Mouse (Mus musculus) embryonic facial prominence, embryonic 14.5 days (tissue): ENCODE data around the gene Rrp12. TPM values are rescaled to one million over a fixed set of nuclear protein-coding genes. Genes with fewer than 3 reads are reported as not detected.

ENCODE experiments used
- ATAC-seq: fragments of 200-750 bp; cut with Nextera tagmentation; 2 replicates; pipeline ENCODE4 v1.8.0; 2017; ENCODE audit warnings: low read depth, moderate number of reproducible peaks, moderate TSS enrichment
- DNase-seq: peaks from one replicate; pipeline ENCODE4 v3.0.0-alpha.2; 2015; ENCODE audit warnings: low spot score
- H3K27ac ChIP-seq: fragments of 300-500 bp; sonication (generic); replicated peaks from 2 replicates; pipeline ENCODE4 v1.5.1; 2014; ENCODE audit warnings: low read depth, mild to moderate bottlenecking, low read length, moderate library complexity
- H3K27me3 ChIP-seq: fragments of 300-500 bp; sonication (generic); replicated peaks from 2 replicates; pipeline ENCODE4 v1.6.1; 2014; ENCODE audit warnings: low read length; ENCODE audit not compliant: control insufficient read depth, insufficient read depth
- H3K36me3 ChIP-seq: fragments of 300-500 bp; sonication (generic); 2 replicates; pipeline ENCODE4 v1.6.1; 2014; ENCODE audit warnings: low read length, mixed read lengths; ENCODE audit not compliant: control insufficient read depth, insufficient read depth
- H3K4me1 ChIP-seq: fragments of 300-500 bp; sonication (generic); 2 replicates; pipeline ENCODE4 v1.6.1; 2014; ENCODE audit warnings: antibody characterized with exemption, low read length; ENCODE audit not compliant: control insufficient read depth, insufficient read depth
- H3K4me2 ChIP-seq: fragments of 300-500 bp; sonication (generic); 2 replicates; pipeline ENCODE4 v1.6.1; 2014; ENCODE audit warnings: low read depth, mild to moderate bottlenecking, low read length, moderate library complexity, mixed read lengths
- H3K4me3 ChIP-seq: fragments of 300-500 bp; sonication (generic); 2 replicates; pipeline ENCODE4 v1.5.1; 2014; ENCODE audit warnings: low read depth, mild to moderate bottlenecking, low read length
- H3K9ac ChIP-seq: fragments of 300-500 bp; sonication (generic); 2 replicates; pipeline ENCODE4 v1.6.1; 2014; ENCODE audit warnings: low read depth, mild to moderate bottlenecking, low read length, moderate library complexity, mixed read lengths
- H3K9me3 ChIP-seq: fragments of 300-500 bp; sonication (generic); 2 replicates; pipeline ENCODE4 v1.6.1; 2016; ENCODE audit warnings: low read length; ENCODE audit not compliant: control insufficient read depth
- WGBS: fragments of 180-500 bp; shearing (Covaris S2); extraction: QIAGEN DNeasy Blood & Tissue Kit; methylation state at CpG from one replicate; pipeline ENCODE4 v1.1.7; 2014; 5-methylcytosine and 5-hydroxymethylcytosine counted together
- polyA plus RNA-seq: library from polyadenylated mRNA; unstranded; fragments of >200 nt; fragmentation: Nextera tagmentation; extraction: Ambion mirVana; gene quantifications from 2 replicates; pipeline ENCODE4 v1.2.1, GENCODE M21; 2014

The Rrp12 gene
- 13.8 and 15.0 TPM in 2 replicates for polyA plus RNA-seq

DNA sequence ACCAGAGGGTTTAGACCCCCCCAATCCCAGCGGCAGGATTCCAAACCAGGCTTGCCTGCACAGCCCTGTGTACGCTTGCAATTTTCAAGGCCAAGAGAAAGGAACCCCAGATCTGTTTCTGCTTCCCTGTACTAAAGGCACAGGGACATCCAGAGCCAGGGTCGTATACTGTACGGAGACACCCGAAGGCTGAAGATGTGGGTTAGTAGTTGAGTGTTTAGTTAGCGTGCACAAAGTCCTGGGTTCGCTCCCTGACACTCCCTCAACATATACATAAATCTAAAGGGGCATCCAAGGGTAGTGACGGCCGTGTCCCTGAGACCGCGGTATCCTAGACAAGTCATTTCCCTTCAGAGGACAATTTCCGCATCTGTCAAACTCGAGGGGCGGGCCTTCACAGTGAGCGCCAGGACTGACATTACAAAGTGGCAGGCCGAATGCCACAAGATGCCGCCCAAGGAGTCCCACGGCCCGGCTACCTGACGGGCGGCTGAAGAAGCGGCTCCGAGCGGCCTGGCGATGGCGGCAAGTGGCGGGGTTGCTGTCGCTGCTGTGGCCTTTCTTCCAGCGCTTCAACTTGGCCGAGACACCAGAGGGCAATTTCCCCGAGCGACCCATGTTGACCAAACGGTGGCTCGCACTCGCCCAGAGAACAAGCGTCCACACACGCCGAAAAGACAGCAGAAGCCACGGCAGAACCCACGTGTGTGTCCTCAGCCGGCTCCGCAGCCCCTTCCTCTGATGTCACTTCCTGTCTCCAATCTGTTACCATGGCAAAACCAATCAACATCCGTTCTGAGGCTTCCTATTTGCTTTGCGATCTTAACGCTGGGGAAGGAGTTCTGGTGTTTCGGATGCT lies at the start of gene Rrp12:
TSS of gene Rrp12 (minus strand) at position 714 of the 859 bp plus-strand sequence.
- peak within 1 kb of the TSS; percentile 62 for H3K4me3 ChIP-seq
- no peak within 1 kb of the TSS; the same call in 1 of the 2 replicates for H3K27ac ChIP-seq
- peak within 1 kb of the TSS; percentile 75 for H3K4me2 ChIP-seq
- peak within 1 kb of the TSS; percentile 57 for H3K9ac ChIP-seq
- H3K9me3 ChIP-seq: no peaks in the 10 kb centered on the region
- H3K27me3 ChIP-seq: no peaks in the 10 kb centered on the region
- H3K4me1 ChIP-seq: peaks cover 3% of the 10 kb centered on the region; the same call in 1 of the 2 replicates
- peaks cover 16% of the 10 kb centered on the region; the same call in 1 of the 2 replicates for H3K36me3 ChIP-seq
- WGBS: under 1% methylated on average over 27 of the region's 46 CpGs
- ATAC-seq (peak; percentile 93), DNase-seq (peak; percentile 96)

- ATAC-seq: no peak
- Histone ChIP-seq H3K27me3 (no peaks in the 10 kb centered on the region), H3K9ac (no peak overlapping the region), H3K36me3 (peaks cover 97% of the 10 kb centered on the region), H3K9me3 (no peaks in the 10 kb centered on the region), H3K27ac (no peak overlapping the region), H3K4me1 (no peaks in the 10 kb centered on the region), H3K4me2 (no peak overlapping the region), H3K4me3 (no peak overlapping the region)
- DNase-seq: no peak
- WGBS: 90% methylated on average over 7 of the region's 7 CpGs
These were observed 47.9 kb upstream of the Rrp12 start for GRCm38 (mm10) chr19:41943841-41944240.

- DNase-seq: no peak
- 95% methylated on average over 5 of the region's 5 CpGs for WGBS
- Histone ChIP-seq H3K36me3 (peaks cover 68% of the 10 kb centered on the region), H3K4me3 (no peak overlapping the region), H3K27ac (no peak overlapping the region), H3K9me3 (no peaks in the 10 kb centered on the region), H3K4me2 (no peak overlapping the region), H3K4me1 (peaks cover 11% of the 10 kb centered on the region), H3K27me3 (no peaks in the 10 kb centered on the region), H3K9ac (no peak overlapping the region)
- ATAC-seq: no peak
These were observed 42.6 kb upstream of the Rrp12 start for GRCm38 (mm10) chr19:41938539-41938938.

GRCm38 (mm10) chr19:41935921-41936320 lies 39.9 kb upstream of the Rrp12 start:
- H3K4me2 ChIP-seq: no peak overlapping the region
- H3K4me3 ChIP-seq: no peak overlapping the region
- H3K4me1 ChIP-seq: peaks cover 15% of the 10 kb centered on the region

GRCm38 (mm10) chr19:41934124-41934523 lies 38.2 kb upstream of the Rrp12 start:
- no peak for DNase-seq
- H3K36me3 ChIP-seq: peaks cover 41% of the 10 kb centered on the region
- 33% methylated on average over 6 of the region's 6 CpGs for WGBS
- H3K4me2 ChIP-seq: peak overlapping the region; percentile 63
- H3K27me3 ChIP-seq: no peaks in the 10 kb centered on the region
- no peak overlapping the region for H3K27ac ChIP-seq
- ATAC-seq: no peak
- peaks cover 15% of the 10 kb centered on the region for H3K4me1 ChIP-seq
- H3K4me3 ChIP-seq: peak overlapping the region; percentile 80
- no peaks in the 10 kb centered on the region for H3K9me3 ChIP-seq
- peak overlapping the region; percentile 85 for H3K9ac ChIP-seq

More at GRCm38 (mm10) chr19:41935921-41936320, 39.9 kb upstream of the Rrp12 start:
- DNase-seq (no peak), ATAC-seq (no peak)
- WGBS: 90% methylated on average over 1 of the region's 1 CpGs
- no peak overlapping the region for H3K27ac ChIP-seq
- no peak overlapping the region for H3K9ac ChIP-seq
- H3K9me3 ChIP-seq: no peaks in the 10 kb centered on the region
- no peaks in the 10 kb centered on the region for H3K27me3 ChIP-seq
- H3K36me3 ChIP-seq: peaks cover 47% of the 10 kb centered on the region

- Histone ChIP-seq H3K36me3 (peaks cover 36% of the 10 kb centered on the region), H3K4me1 (peaks cover 15% of the 10 kb centered on the region), H3K27me3 (no peaks in the 10 kb centered on the region), H3K4me2 (peak within 1 kb of the TSS; percentile 83), H3K9ac (peak within 1 kb of the TSS; percentile 85), H3K4me3 (peak within 1 kb of the TSS; percentile 80), H3K9me3 (no peaks in the 10 kb centered on the region), H3K27ac (peak within 1 kb of the TSS; percentile 39)
- ATAC-seq (peak; percentile 100), DNase-seq (peak; percentile 99)
- WGBS: under 1% methylated on average over 39 of the region's 47 CpGs
These were observed 37.5 kb upstream of the Rrp12 start, which contains the start of the genes Exosc1 and Zdhhc16 for GRCm38 (mm10) chr19:41933179-41934086. Gene Exosc1 (minus strand): TSS chr19:41933423. Gene Zdhhc16 (plus strand): TSS chr19:41933480.

DNA sequence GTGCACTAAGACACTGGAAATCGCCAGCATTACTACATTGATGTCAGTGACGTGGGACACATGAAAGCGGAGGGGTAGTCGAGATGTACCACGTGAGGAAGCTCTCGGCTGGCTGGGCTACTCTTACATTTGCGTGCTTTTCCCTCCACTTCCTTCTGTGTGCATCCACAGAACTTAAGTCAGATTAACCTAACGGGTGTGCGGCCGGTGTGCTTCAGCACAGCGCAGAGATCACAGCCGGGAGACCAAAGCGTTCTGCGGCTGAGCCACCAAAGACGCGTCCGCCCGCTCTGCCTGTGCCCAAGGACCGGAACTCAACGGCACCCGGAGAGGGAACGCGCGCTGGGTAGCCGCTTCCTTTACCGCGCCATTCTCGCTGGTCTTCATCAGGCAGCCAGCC lies 36.7 kb upstream of the Rrp12 start:
- ATAC-seq (peak; percentile 1; the same call in 1 of the 2 replicates), DNase-seq (peak; percentile 4)
- H3K36me3 ChIP-seq: peaks cover 31% of the 10 kb centered on the region
- H3K27ac ChIP-seq: peak overlapping the region; percentile 39
- peak overlapping the region; percentile 80 for H3K4me3 ChIP-seq
- under 1% methylated on average over 12 of the region's 28 CpGs for WGBS
- H3K27me3 ChIP-seq: no peaks in the 10 kb centered on the region
- H3K4me2 ChIP-seq: peak overlapping the region; percentile 83
- H3K9ac ChIP-seq: peak overlapping the region; percentile 78
- H3K9me3 ChIP-seq: no peaks in the 10 kb centered on the region
- peaks cover 15% of the 10 kb centered on the region for H3K4me1 ChIP-seq

- Histone ChIP-seq H3K4me1 (no peaks in the 10 kb centered on the region), H3K9ac (no peak overlapping the region), H3K36me3 (peaks cover 68% of the 10 kb centered on the region), H3K27ac (no peak overlapping the region), H3K4me2 (no peak overlapping the region), H3K9me3 (no peaks in the 10 kb centered on the region), H3K4me3 (no peak overlapping the region), H3K27me3 (no peaks in the 10 kb centered on the region)
- DNase-seq (no peak), ATAC-seq (no peak)
- 77% methylated on average over 5 of the region's 5 CpGs for WGBS
These were observed 24.6 kb upstream of the Rrp12 start for GRCm38 (mm10) chr19:41920412-41921067.
